Mouse (Mus musculus) hindbrain, embryonic 13.5 days (tissue): ENCODE measurements around the gene Pdap1. TPM values are rescaled to one million over a fixed set of nuclear protein-coding genes. Genes with fewer than 3 reads are reported as not detected.
A peak's percentile ranks its signal among the peaks of the same experiment; 100 is the strongest.
"Not testable (repeated sequence)": the region's sequence is repeated elsewhere in the genome, so short reads cannot be mapped to it uniquely, and the experiment has no call there.

Experiments used
- ATAC-seq: fragments of 200-750 bp; cut with Nextera tagmentation; 2 replicates; pipeline ENCODE4 v1.8.0; 2017; ENCODE audit warnings: moderate TSS enrichment; ENCODE audit not compliant: low FRiP score
- H3K27ac ChIP-seq: fragments of 300-500 bp; sonication (generic); 2 replicates; pipeline ENCODE4 v1.5.1; 2015; ENCODE audit warnings: inconsistent platforms, mild to moderate bottlenecking, moderate library complexity
- H3K27me3 ChIP-seq: fragments of 300-500 bp; sonication (generic); 2 replicates; pipeline ENCODE4 v1.6.1; 2015; ENCODE audit warnings: mild to moderate bottlenecking, inconsistent platforms
- H3K36me3 ChIP-seq: fragments of 300-500 bp; sonication (generic); 2 replicates; pipeline ENCODE4 v1.6.1; 2015; ENCODE audit warnings: mild to moderate bottlenecking, inconsistent platforms
- H3K4me1 ChIP-seq: fragments of 300-500 bp; sonication (generic); replicated peaks from 2 replicates; pipeline ENCODE4 v1.6.1; 2015; ENCODE audit warnings: inconsistent platforms
- H3K4me2 ChIP-seq: fragments of 300-500 bp; sonication (generic); 2 replicates; pipeline ENCODE4 v1.6.1; 2015; ENCODE audit warnings: inconsistent platforms, mild to moderate bottlenecking, moderate library complexity
- H3K4me3 ChIP-seq: fragments of 300-500 bp; sonication (generic); 2 replicates; pipeline ENCODE4 v1.5.1; 2015; ENCODE audit warnings: mild to moderate bottlenecking, inconsistent platforms
- H3K9ac ChIP-seq: fragments of 300-500 bp; sonication (generic); 2 replicates; pipeline ENCODE4 v1.6.1; 2015; ENCODE audit warnings: mild to moderate bottlenecking, inconsistent platforms
- H3K9me3 ChIP-seq: fragments of 300-500 bp; sonication (generic); 2 replicates; pipeline ENCODE4 v1.6.1; 2016; ENCODE audit warnings: inconsistent platforms
- WGBS: fragments of 180-500 bp; shearing (Covaris S2); methylation state at CpG from one replicate; pipeline ENCODE4 v1.1.7; 2015; 5-methylcytosine and 5-hydroxymethylcytosine counted together
- polyA plus RNA-seq: library from polyadenylated mRNA; unstranded; fragments of >200 nt; fragmentation: Nextera tagmentation; extraction: Ambion mirVana; gene quantifications from 2 replicates; pipeline ENCODE4 v1.2.1, GENCODE M21; 2015

Gene Pdap1
- polyA plus RNA-seq, 1 experiment from 2014 or later = 136 TPM

DNA sequence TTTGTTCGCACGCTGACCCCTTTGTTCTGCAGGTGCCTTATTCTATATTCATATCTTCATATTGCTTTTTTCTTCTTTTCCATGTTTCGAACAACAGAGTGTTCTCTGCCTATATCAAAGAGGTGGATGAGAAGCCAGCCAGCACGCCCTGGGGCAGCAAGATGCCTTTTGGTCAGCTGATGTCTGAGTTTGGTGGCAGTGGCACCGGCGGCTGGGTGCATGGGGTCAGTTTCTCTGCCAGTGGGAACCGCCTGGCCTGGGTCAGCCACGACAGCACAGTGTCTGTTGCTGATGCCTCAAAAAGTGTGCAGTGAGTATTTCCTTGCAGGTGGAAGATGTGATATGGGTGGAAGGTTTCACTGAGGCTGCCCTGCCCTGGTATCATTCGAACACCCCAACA lies 39.1 kb downstream of the Pdap1 start:
- no peaks in the 10 kb centered on the region for H3K4me1 ChIP-seq
- whole genome bisulfite sequencing = 93% methylated on average over 9 of the region's 9 CpGs
- no peaks in the 10 kb centered on the region for H3K27me3 ChIP-seq
- no peak overlapping the region for H3K4me2 ChIP-seq
- H3K36me3 ChIP-seq = peaks cover 98% of the 10 kb centered on the region
- no peak overlapping the region for H3K4me3 ChIP-seq
- ATAC-seq = no peak
- H3K9ac ChIP-seq = no peak overlapping the region
- H3K27ac ChIP-seq = no peak overlapping the region
- no peaks in the 10 kb centered on the region for H3K9me3 ChIP-seq

GRCm38 (mm10) chr5:145098340-145098821 lies 41.7 kb downstream of the Pdap1 start:
- Histone ChIP-seq H3K27ac (no peak overlapping the region), H3K9me3 (no peaks in the 10 kb centered on the region), H3K9ac (no peak overlapping the region), H3K27me3 (no peaks in the 10 kb centered on the region), H3K36me3 (peaks cover 98% of the 10 kb centered on the region), H3K4me1 (no peaks in the 10 kb centered on the region), H3K4me2 (no peak overlapping the region), H3K4me3 (no peak overlapping the region)
- 95% methylated on average over 10 of the region's 10 CpGs for WGBS
- no peak for ATAC-seq

- Histone ChIP-seq H3K36me3 (peaks cover 97% of the 10 kb centered on the region), H3K9ac (no peak overlapping the region)
Observed at GRCm38 (mm10) chr5:145096195-145096594, 43.8 kb downstream of the Pdap1 start.

GRCm38 (mm10) chr5:145089878-145090277 lies 50.2 kb downstream of the Pdap1 start:
- no peak for ATAC-seq
- Histone ChIP-seq H3K27me3 (no peaks in the 10 kb centered on the region), H3K9ac (no peak overlapping the region), H3K4me2 (no peak overlapping the region), H3K27ac (no peak overlapping the region), H3K36me3 (peaks cover 46% of the 10 kb centered on the region), H3K4me3 (no peak overlapping the region), H3K9me3 (no peaks in the 10 kb centered on the region), H3K4me1 (peaks cover 15% of the 10 kb centered on the region)
- WGBS = 97% methylated on average over 3 of the region's 3 CpGs

More at GRCm38 (mm10) chr5:145096195-145096594, 43.8 kb downstream of the Pdap1 start:
- no peak overlapping the region for H3K27ac ChIP-seq
- no peak for ATAC-seq
- no peaks in the 10 kb centered on the region for H3K9me3 ChIP-seq
- no peaks in the 10 kb centered on the region for H3K27me3 ChIP-seq
- WGBS = 93% methylated on average over 4 of the region's 4 CpGs
- no peak overlapping the region for H3K4me3 ChIP-seq
- H3K4me1 ChIP-seq = no peaks in the 10 kb centered on the region
- H3K4me2 ChIP-seq = no peak overlapping the region

- Histone ChIP-seq H3K9me3 (no peaks in the 10 kb centered on the region), H3K4me3 (no peak overlapping the region), H3K9ac (no peak overlapping the region), H3K4me1 (peaks cover 22% of the 10 kb centered on the region), H3K4me2 (no peak overlapping the region), H3K27ac (no peak overlapping the region), H3K36me3 (peaks cover 29% of the 10 kb centered on the region), H3K27me3 (no peaks in the 10 kb centered on the region)
- ATAC-seq = no peak
- 97% methylated on average over 2 of the region's 2 CpGs for WGBS
Observed at GRCm38 (mm10) chr5:145088186-145088585, 51.9 kb downstream of the Pdap1 start.

- no peak for ATAC-seq
- Histone ChIP-seq H3K27me3 (no peaks in the 10 kb centered on the region), H3K9me3 (no peaks in the 10 kb centered on the region), H3K36me3 (peaks cover 6% of the 10 kb centered on the region), H3K4me2 (peak overlapping the region; percentile 93), H3K4me3 (peak overlapping the region; percentile 84), H3K27ac (no peak overlapping the region), H3K4me1 (peaks cover 22% of the 10 kb centered on the region), H3K9ac (peak overlapping the region; percentile 95)
- WGBS = 84% methylated on average over 2 of the region's 2 CpGs
Observed at GRCm38 (mm10) chr5:145084822-145085221, 55.2 kb downstream of the Pdap1 start.

DNA sequence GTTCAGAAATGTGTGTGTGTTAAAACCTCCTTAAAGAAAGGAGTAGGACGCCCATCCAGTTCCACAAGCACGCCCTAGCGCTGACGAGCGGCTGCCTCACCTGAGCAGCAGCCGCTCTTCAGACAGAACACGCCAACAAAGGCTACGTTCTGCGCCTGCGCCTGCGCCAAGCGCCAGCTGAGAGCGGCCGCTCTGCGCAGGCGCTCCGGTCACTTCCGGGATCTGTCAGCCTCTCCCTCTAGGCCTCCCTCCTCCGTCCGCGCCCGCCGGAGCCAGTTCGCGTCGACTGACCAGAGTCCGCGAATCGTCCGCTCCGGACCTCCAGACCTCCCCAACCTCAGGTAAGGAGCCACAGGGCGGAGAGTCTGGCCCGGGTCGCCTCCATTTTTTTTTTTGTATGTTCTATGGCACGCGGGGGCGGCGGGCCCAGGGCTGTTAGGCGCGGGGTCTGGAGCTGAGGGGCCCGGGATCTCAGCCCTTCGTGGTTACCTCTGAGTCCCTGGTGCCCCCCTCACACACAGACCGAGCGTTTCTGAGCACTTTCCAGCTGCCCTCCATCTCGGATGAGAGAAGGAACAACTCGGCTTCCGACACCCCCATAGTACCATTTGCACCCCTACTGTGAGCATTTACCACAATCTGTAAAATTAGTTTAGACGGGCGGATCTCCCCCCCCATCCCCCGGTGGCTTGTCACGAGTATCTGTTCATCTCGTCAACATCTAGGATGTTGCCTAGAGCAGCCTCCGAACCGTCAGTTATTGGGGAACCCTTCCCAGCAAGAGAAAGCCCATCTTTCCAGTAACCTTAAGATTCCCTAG lies 56.2 kb downstream of the Pdap1 start, which contains the start of the genes Arpc1a and Kpna7:
Gene Arpc1a, plus strand, starts transcription at position 199 of the 820 bp plus-strand sequence.
Gene Kpna7, minus strand, starts transcription at position 399 of the 820 bp plus-strand sequence.
- WGBS = under 1% methylated on average over 54 of the region's 54 CpGs
- Histone ChIP-seq H3K36me3 (peaks cover 6% of the 10 kb centered on the region), H3K27ac (peak within 1 kb of the TSS; percentile 91), H3K4me3 (peak within 1 kb of the TSS; percentile 84), H3K4me1 (peaks cover 18% of the 10 kb centered on the region), H3K4me2 (peak within 1 kb of the TSS; percentile 93), H3K9me3 (no peaks in the 10 kb centered on the region), H3K9ac (peak within 1 kb of the TSS; percentile 95), H3K27me3 (no peaks in the 10 kb centered on the region)
- peak; percentile 97 for ATAC-seq

DNA sequence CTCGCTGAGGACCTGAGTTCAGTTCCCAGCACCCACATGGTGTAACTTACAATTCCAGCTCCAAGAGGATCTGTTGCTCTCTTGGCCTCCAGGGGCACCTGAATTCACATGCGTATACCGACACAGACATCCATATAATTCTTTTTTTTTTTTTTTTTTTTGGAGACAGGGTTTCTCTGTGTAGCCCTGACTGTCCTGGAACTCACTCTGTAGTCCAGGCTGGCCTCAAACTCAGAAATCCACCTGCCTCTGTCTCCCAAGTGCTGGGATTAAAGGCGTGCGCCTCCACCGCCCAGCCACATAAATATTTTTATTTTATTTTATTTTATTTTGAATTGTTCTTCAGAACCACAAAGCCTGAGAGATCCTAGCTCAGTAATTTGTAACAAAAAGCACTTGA lies 56.8 kb downstream of the Pdap1 start:
- ATAC-seq = peak; percentile 64
- Histone ChIP-seq H3K4me3 (peak overlapping the region; percentile 84), H3K27ac (peak overlapping the region; percentile 91), H3K9ac (peak overlapping the region; percentile 95), H3K4me1 (peaks cover 18% of the 10 kb centered on the region), H3K4me2 (peak overlapping the region; percentile 93)
- not testable (repeated sequence) for H3K27me3 ChIP-seq, H3K9me3 ChIP-seq, H3K36me3 ChIP-seq
- 48% methylated on average over 6 of the region's 6 CpGs for WGBS

- ATAC-seq = no peak
- Histone ChIP-seq H3K4me1 (peaks cover 18% of the 10 kb centered on the region), H3K36me3 (peaks cover 6% of the 10 kb centered on the region), H3K27ac (no peak overlapping the region), H3K9me3 (no peaks in the 10 kb centered on the region), H3K4me2 (no peak overlapping the region), H3K9ac (no peak overlapping the region), H3K4me3 (no peak overlapping the region), H3K27me3 (no peaks in the 10 kb centered on the region)
- 90% methylated on average over 10 of the region's 10 CpGs for WGBS
Observed at GRCm38 (mm10) chr5:145081866-145082613, 58.0 kb downstream of the Pdap1 start.

Other genes starting within 250 kb of the Pdap1 start
- gene Smurf1, start 174.4 kb downstream of the Pdap1 start, polyA plus RNA-seq = 28.2 and 28.4 TPM in 2 replicates
- not detected in 2 replicates for gene Gm4871, start 107.5 kb downstream of the Pdap1 start, polyA plus RNA-seq
- gene 1700018F24Rik, start 97.2 kb downstream of the Pdap1 start, polyA plus RNA-seq = not detected in 2 replicates
- 249 and 252 TPM in 2 replicates for gene Arpc1a, start 56.4 kb downstream of the Pdap1 start, polyA plus RNA-seq
- gene Kpna7, start 56.2 kb downstream of the Pdap1 start, polyA plus RNA-seq = not detected in 2 replicates
- 81.4 TPM in 2 replicates for gene Arpc1b, start 26.0 kb downstream of the Pdap1 start, polyA plus RNA-seq
- gene Bud31, start 124 bp upstream of the Pdap1 start, polyA plus RNA-seq = 213 and 218 TPM in 2 replicates
- 20.9 and 22.4 TPM in 2 replicates for gene Ptcd1, start 26.9 kb upstream of the Pdap1 start, polyA plus RNA-seq
- 52.3 and 53.4 TPM in 2 replicates for gene Cpsf4, start 27.0 kb upstream of the Pdap1 start, polyA plus RNA-seq
- 693 and 710 TPM in 2 replicates for gene Atp5j2, start 51.8 kb upstream of the Pdap1 start, polyA plus RNA-seq
- 13.6 and 15.6 TPM in 2 replicates for gene Zkscan14, start 61.6 kb upstream of the Pdap1 start, polyA plus RNA-seq
- 14.8 and 17.1 TPM in 2 replicates for gene Zkscan5, start 64.3 kb upstream of the Pdap1 start, polyA plus RNA-seq
- 34.6 and 38.3 TPM in 2 replicates for gene Zfp655, start 91.5 kb upstream of the Pdap1 start, polyA plus RNA-seq
- gene Zscan25, start 140.3 kb upstream of the Pdap1 start, polyA plus RNA-seq = 0.74 and 1.0 TPM in 2 replicates
- not detected in 2 replicates for gene Cyp3a57, start 205.0 kb upstream of the Pdap1 start, polyA plus RNA-seq